Mouse (Mus musculus): Measurements from ENCODE around the gene Slc7a8.

GRCm38 (mm10) chr14:54817791-54818190 lies 36.0 kb upstream of the Slc7a8 start:
- TF ChIP-seq CTCF (IDR thresholded peaks at IDR 0.05; ENCODE audit: control insufficient read depth, insufficient read depth, low read length) (no peak), POLR2A (IDR thresholded peaks at IDR 0.05; ENCODE audit: borderline replicate concordance, control insufficient read depth, low read depth, low read length) (no peak)

Data from bone marrow, adult 2 months (tissue).